Mouse (Mus musculus): ENCODE results near the gene Ifng.
"Not testable (repeated sequence)": the region's sequence is repeated elsewhere in the genome, so short reads cannot be mapped to it uniquely, and the experiment has no call there.

The Ifng gene

DNA sequence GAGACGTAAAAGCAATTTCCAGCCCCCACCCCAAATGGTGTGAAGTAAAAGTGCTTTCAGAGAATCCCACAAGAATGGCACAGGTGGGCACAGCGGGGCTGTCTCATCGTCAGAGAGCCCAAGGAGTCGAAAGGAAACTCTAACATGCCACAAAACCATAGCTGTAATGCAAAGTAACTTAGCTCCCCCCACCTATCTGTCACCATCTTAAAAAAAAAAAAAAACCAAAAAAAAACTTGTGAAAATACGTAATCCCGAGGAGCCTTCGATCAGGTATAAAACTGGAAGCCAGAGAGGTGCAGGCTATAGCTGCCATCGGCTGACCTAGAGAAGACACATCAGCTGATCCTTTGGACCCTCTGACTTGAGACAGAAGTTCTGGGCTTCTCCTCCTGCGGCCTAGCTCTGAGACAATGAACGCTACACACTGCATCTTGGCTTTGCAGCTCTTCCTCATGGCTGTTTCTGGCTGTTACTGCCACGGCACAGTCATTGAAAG, at the start of gene Ifng:
Gene Ifng (plus strand): TSS at position 305 of the 499 bp plus-strand sequence.
- DNase-seq (ENCODE audit: low read depth, low spot score), result no peak

DNA sequence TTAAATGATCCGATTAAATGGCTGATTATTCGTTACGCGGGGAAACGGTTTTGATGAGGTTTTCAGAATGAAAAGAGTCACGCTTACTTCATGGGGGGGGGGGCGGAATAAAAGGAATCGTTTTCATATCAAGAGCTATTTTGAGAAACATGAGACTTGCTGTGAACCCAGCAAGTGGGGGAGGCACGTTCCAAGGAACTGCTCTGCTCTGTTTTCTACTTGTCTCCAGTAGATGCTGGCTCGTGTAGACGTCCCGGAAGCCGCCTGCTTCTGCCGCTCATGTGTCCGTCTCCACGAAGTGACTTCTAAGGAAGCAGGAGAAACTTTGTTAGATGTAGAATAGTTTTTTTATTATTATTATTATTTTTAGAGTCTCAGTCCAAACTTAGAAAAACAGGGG, 40.9 kb upstream of the Ifng start:
- DNase-seq (ENCODE audit: low read depth, low spot score), result no peak

DNA sequence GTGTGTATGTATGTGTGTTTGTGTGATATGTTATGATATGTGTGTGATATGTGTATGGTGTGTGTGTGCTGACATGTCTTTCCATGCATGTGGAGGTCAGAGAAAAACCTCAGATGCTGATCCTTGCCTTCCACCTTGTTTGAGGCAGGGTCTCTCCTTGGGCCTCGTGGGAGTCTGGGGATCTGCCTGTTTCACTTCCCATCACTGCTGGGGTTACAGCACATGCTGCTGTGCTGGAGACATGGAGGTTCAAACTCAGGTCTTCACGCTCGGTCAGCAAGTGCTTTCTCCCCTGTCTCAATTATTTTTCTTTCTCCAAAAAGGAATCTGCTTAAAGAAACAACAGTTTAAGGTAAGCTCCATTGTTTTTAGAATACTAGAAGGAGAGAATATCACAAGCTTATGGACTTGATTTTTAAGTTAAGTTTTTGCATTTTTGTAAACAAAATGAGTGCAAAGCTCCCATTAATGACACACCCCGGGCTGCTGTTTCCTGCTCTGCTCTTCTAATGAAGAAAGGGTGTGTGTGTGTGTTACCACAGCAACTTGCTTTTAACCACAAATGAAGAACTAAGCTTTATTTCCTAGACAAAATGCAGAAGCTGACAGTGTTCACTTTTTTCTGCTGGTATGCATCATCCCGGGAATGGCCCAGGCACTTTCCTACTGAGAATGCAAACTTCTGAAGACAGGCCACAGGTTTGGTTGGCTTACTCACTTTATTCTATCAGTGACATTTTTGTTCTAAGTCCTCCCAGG, 34.2 kb upstream of the Ifng start:
- DNase-seq (ENCODE audit: low read depth, low spot score), result no peak

DNA sequence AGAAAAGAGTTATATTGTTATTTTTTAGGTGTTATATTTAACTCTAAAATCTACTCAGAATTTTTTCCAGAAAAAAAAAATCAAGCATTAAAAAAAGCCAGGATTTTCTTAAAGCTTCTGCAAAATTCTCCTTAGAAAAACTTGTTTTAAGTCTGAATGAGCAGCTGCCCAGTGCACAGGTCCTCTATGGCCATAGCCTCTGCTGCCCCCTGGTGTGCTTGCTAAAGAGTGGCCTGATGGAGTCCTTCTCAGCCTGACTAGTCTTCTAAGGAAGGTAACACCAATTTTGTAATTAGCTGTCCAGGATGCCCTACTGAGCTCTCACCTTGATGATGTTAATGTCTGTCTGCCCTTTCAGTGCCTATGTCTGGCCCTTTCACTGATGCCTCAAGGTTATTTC, 29.5 kb upstream of the Ifng start:
- no peak for DNase-seq (ENCODE audit: low read depth, low spot score)

DNA sequence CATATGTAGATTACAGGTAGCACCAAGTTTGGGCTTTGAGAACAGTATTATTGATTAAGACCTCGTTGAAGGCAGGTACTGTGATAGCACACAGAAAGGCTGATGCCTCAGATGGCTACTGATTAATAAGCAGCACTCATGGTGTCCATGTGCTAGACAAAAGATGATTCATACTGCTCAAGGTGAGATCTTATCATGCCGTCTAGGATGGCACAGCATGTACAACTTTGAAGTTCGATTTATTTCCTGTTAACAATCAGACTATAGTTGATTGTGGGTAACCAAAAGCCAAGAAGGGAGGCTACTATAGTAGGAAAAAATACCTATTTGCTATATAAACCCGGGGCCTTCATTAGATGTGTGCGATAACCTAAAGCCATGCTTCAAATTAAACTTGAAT, 28.1 kb upstream of the Ifng start:
- no peak for DNase-seq (ENCODE audit: low read depth, low spot score)

DNA sequence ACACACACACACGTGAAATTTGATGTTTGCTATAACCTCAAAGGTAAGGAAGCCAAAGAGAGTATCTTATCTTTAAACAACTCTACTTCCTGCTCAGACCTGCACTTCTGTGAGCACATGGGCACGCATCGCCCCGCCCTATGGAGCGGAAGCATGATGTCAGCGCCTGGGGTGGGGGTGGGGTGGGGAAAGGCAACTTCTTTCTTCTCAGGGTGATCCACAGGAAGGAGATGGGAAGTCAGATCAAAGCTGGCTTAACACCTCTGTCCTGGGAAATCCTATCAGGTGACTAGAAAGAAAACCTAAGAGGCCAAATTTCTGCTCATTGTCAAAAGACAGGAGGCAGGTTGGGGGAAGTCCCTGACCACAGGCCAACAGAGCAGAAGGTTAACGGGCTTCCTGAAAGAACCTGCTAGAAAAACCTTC, 21.8 kb upstream of the Ifng start:
- no peak for DNase-seq (ENCODE audit: low read depth, low spot score)

DNA sequence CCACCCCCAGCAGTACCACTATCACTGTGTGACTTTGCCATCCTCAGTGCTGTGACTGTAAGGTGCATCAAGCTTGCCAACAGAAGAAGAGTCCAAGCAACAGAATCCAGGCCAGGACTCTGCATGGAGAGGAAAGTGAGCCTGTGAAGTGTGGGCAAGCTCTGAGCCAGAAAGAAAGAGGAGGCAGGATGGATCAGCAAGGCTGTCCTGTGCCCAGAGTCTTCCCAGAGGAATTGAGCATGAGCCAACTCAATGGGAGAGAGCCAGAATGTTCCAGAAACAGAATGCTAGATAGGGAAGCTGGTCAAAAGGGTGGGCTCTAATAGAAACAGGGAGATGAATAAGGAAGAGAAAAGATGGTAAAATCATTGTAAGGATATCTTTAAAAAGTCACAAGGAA, 19.9 kb upstream of the Ifng start:
- DNase-seq (ENCODE audit: low read depth, low spot score), result no peak

DNA sequence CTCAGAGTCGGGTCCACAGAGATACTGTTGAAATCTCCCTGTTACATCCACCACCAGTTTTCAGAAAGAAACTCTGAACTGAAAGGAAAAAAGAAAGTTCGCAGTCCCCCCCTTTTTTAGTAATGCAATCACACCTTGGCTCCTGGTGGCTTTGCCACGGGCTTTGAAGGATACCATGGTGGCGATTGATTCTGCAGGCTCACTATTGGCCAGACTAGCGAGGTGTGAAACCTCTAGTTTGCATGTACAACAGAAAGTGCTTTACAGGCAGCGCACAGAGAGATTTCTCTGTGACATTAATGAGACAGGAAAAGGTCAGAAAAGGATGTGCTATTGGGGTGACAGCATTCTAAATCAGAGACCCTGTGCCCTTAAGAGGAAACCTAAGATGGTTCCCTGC, 5.3 kb upstream of the Ifng start:
- DNase-seq (ENCODE audit: low read depth, low spot score), result no peak

DNA sequence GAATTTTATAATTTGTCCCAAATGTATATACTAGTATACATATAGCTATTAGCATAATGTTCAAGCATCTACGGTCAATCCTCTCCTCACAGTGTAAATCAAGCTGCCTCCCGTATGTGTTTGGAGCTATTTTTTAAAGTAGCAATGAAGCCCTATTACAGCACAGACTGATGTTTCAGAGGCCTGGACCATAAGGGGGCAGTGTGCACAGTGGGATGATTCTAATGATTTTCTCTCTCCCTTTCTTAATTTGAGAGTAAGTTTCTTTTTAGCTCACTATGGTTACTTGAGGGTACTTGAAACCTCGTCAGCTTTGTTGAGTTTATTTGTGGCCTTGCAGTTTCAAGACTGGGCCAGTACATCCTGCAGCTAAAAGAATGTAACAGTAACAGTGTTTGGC, 1.1 kb downstream of the Ifng start:
- DNase-seq (ENCODE audit: low read depth, low spot score), result no peak

DNA sequence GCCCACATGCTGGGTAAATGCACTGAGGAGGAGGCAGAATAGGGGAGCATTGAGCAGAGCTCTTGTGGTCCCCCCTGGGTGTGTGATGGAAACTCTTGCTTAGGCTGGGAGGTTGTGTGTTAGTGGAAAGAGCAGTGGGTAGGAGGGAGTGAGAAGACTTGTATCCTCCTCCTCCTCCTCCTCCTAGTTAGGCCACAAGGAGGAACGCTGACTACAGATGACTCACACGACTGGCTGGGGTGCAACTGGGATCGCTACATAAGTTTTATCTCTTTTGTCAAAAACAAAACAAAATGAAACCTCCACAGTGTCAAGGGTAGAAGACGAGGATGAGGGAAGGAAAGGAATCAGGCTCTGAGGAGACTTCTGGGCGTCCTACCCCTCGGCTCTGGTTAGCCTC, 2.2 kb downstream of the Ifng start:
- DNase-seq (ENCODE audit: low read depth, low spot score), result no peak

DNA sequence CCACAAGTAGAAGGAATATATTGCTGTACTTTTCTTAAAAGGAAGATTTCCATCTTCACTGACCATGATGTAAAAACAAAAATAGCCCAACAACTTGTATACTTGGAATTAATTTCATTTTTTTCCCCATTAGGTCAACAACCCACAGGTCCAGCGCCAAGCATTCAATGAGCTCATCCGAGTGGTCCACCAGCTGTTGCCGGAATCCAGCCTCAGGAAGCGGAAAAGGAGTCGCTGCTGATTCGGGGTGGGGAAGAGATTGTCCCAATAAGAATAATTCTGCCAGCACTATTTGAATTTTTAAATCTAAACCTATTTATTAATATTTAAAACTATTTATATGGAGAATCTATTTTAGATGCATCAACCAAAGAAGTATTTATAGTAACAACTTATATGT, 4.2 kb downstream of the Ifng start:
- no peak for DNase-seq (ENCODE audit: low read depth, low spot score)

DNA sequence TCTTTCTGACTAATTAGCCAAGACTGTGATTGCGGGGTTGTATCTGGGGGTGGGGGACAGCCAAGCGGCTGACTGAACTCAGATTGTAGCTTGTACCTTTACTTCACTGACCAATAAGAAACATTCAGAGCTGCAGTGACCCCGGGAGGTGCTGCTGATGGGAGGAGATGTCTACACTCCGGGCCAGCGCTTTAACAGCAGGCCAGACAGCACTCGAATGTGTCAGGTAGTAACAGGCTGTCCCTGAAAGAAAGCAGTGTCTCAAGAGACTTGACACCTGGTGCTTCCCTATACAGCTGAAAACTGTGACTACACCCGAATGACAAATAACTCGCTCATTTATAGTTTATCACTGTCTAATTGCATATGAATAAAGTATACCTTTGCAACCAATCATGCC, 4.7 kb downstream of the Ifng start:
- DNase-seq (ENCODE audit: low read depth, low spot score), result no peak

DNA sequence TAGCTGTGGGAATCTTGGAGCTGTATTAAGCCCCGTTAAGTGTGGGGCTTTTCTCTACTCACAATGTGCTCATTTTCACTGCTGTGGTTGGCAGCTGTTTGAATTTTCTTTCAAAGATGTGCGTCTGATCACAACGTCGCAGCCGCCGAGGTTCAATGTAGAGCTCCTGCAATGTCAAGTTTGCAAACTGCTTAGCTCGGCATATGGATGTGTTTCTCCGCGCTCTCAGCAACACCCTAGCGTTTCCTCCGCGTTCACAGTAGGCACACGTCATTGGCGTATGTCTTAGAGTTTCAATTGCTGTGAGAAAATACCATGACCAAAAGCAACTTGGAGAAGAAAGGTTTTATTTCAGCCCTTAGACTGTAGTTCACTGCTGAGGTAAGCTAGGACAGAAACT, 5.1 kb downstream of the Ifng start:
- DNase-seq (ENCODE audit: low read depth, low spot score), result no peak

DNA sequence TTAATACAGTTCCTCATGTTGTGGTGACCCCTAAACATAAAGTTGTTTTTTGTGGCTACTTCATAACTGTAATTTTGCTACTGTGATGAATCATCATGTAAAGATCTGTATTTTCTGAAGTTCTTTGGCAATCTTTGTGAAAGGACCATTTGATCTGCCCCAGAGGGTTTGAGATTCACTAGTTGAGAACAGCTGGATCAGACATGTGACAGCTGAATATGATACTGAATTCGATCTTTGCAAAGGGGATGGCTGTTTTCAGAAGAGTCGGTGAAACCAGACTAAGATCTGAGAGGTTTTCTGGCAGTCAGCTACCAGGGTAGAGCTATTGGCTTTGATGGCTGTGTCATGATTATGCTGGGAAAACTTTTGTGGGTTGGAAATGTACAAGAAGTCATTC, 10.9 kb downstream of the Ifng start:
- no peak for DNase-seq (ENCODE audit: low read depth, low spot score)

DNA sequence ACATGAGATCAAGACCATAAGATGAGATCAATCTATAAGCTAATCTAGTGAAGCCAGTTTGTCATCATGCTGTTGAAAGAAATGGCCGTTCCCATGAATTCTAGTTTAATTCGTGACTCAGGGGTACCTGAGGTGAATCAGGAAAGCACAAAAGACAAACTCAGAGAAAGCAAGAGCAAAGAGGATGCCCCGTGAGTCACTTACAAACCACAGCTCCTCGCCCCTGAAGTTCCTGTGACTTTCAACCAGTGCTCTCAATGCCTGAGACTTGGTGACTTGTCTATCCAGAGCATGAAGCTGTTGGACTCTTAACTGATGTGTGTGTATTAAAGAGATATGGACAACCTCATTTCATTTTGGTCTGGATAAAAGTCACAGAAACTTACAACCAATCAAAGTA, 17.9 kb downstream of the Ifng start:
- DNase-seq (ENCODE audit: low read depth, low spot score), result no peak

DNA sequence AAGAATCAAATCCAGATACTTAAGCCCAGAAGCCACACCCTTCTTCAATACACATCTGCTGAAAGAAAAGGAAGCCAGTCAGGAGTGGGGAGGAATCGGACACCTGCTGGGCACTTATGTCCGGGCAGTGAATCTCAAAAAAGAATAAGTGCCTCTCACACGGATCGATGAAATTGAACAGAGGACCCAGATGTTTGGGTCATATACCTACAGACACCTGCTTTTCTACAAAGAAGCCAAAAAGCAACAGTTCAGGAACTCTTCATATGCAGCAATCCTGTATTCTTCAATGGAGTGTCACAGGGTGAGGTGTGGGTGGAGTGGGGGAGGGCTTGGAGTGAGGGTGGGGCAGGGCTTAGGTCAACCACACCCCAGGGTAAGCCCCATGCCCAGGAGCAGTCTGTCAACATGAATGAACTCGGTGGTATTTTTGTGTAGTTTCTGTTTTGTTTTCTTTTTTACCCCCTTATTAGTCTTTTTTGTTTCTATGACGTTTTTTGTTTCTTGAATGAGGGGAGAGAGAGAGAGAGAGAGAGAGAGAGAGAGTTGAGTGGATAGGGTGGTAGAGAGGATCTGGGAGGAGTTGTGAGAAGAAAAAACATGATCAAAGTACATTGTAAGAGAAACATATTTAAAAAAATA, 20.4 kb downstream of the Ifng start:
- DNase-seq (ENCODE audit: low read depth, low spot score), result no peak

DNA sequence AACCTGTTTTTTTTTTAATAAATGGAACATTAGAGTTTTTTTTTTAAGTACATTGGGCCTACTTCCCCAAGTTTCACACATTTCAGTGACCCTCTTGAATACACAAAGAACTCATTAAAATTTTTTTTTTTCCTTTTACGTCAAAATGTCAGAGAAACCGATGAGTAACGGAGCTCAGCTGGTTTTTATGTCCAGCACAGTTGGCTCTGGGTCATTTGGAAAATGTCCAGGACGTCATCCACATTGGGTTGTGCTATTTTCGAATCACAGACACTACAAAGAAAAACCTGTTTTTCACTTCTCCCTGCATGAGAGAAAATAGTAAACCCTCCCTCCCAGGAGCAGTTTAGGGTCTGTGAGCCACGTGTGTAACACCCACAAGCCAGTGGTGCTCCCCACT, 25.6 kb downstream of the Ifng start:
- no peak for DNase-seq (ENCODE audit: low read depth, low spot score)

DNA sequence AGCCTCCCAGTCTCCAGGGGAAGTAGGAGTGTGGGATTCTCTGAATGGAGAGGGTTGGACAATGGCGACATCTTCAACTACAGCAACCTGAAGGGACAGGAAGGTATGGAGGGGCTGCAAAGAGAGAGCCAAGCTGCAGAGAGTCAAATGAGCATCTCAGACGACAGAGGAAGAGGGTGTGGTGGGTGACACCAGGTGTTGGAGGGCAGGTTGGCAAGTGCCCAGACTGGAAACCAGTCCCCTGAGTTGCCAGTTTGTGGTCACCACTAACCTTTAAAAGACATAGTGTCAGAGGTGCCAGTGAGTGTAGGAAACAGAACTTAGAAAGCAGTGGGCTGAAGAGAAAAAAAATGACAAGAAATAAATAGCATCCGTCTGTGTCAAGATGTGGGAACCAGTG, 28.2 kb downstream of the Ifng start:
- DNase-seq (ENCODE audit: low read depth, low spot score), result no peak

DNA sequence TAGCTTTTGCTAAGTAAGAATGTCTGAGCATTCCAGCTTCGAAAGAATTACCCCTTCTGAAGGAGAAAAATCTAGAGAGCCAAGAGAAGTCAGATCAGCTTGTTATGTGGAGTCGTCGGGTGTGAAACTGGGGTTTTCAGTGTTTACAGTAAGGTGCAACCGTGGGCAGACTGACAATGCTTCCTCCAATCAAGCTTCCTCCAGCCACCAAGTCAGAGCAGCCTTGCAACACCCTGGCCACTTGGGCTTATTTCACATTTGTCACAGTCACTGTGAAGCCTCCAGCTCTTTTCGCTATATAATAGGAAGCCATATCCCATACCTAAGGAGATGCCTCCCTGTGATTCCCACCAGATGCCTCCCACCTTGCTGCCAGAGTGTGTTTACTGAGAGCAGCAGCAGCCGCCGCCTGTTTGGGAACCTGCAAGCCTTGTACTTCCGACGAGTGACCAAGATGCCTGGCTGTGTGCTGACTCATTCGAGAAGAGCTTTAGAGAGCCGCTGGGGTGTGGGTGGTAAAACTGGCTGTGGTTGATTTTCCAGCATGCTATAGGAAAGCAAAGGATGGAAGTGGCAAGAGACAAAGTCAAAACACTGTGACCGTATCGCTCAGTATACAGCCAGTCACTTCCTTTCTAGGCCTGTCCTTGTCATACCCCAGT, 29.6 kb downstream of the Ifng start:
- no peak for DNase-seq (ENCODE audit: low read depth, low spot score)

DNA sequence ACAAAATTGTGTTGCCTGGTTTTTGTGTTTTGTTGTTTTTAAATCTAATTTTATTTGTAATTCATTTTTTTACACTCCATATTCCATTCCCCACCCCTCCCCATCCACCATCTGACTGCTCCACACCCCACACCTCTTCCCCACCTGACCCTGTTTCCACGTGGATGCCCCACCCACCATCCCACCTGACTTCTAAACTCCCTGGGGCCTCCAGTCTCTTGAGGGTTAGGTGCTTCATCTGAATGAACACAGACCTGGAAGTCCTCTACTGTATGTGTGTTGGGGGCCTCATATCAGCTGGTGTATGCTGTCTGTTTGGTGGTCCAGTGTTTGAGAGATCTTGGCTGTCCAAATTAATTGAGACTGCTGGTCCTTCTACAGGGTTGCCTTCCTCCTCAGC, 32.0 kb downstream of the Ifng start:
- DNase-seq (ENCODE audit: low read depth, low spot score), result not testable (repeated sequence)

DNA sequence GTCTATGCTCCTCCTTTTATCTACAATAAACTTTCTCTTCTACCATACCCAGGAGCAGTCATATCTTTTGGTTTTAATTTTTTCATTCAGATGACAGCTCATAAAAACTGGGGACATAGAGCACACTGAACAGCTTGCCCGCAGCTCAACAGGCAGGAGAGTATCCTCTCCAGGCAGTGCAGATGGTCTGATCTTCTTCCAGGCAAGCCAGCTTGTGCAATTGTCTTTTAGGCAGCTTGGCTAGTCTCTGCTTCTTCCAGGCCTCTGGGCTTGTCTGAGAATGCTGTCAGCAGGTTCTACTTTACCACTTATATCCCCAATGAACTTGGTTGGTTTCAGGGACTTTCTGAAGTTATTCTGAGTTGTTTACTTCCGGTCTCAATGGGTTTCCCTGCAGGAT, 35.9 kb downstream of the Ifng start:
- DNase-seq (ENCODE audit: low read depth, low spot score), result no peak

DNA sequence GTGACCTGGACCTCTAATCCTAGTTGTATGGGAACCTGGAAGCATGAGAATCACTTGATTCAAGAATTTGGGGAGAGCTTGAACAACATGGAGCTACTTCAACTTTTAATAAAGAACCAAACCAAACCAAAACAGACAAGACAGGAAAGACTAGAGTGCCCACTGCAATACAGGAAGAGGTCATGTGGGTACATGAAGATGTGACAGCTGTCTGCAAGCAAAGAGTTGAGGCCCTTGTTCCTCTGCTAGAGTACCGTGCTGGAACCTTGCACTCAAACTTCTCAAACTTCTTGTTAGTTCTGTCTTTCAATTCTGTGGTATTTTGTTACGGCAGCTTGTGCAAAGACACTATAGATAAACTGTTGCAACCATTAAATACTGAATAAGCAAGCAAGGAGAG, 36.5 kb downstream of the Ifng start:
- DNase-seq (ENCODE audit: low read depth, low spot score), result no peak

DNA sequence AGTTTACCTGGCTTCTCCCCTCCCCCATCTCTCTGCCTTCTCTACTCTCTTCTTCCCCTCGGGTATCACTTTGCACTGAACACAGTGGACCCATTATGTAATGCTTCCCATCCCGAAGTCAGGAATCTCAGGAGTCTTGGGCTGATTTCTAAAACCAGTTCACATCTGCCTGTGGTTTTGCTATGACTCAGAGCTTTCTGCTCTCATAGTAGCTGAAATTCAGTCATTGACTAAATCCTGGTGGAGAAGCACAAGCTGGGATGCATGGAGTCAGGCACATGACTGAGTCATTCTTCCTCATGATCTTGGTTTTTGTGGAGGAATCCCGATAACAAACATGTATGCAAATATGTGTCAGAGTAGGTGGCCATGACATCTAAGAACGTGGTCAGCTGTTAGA, 38.4 kb downstream of the Ifng start:
- DNase-seq (ENCODE audit: low read depth, low spot score), result no peak
